Mouse (Mus musculus): ENCODE measurements around the gene Zbtb38. TPM values are rescaled to one million over a fixed set of nuclear protein-coding genes. Genes with fewer than 3 reads are reported as not detected.
A peak's percentile ranks its signal among the peaks of the same experiment; 100 is the strongest.

Zbtb38 gene
- total RNA-seq, 2 experiments from 2014 or later, result 57.6 to 58.8 TPM

DNA sequence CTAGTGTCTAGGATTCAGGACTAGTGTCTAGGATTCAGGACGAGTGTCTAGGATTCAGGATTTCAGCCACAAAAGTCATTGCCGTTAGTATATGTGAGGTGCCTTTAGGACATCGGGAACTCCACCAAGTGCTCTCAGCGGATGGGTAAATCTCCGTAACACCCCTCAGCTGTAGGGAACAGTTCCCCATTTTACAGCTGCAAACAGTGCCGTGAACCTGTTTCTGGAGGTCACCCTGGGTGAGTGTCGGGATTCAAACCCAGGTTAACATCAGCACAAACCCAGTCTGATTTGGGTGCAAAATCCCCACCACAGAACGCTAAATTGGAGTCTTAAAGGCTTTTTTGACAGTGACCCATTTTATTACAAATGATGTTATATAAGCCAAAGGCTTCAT lies 34.2 kb downstream of the Zbtb38 start:
- no peak for DNase-seq (ENCODE audit: low spot score in 2 of 2)
- intact Hi-C loops (cut with DNase I), result no loop called here

GRCm38 (mm10) chr9:96717698-96718401 lies 34.8 kb downstream of the Zbtb38 start:
- intact Hi-C loops (cut with DNase I), result no loop called here

GRCm38 (mm10) chr9:96716735-96717444 lies 35.7 kb downstream of the Zbtb38 start:
- DNase-seq (ENCODE audit: low spot score in 2 of 2), result no peak
- intact Hi-C loops (cut with DNase I), result no loop called here

More at GRCm38 (mm10) chr9:96717698-96718401, 34.8 kb downstream of the Zbtb38 start:
- DNase-seq (ENCODE audit: low spot score in 2 of 2), result no peak

GRCm38 (mm10) chr9:96716136-96716535 lies 36.5 kb downstream of the Zbtb38 start:
- intact Hi-C loops (cut with DNase I), result no loop called here
- no peak for DNase-seq (ENCODE audit: low spot score in 2 of 2)

DNA sequence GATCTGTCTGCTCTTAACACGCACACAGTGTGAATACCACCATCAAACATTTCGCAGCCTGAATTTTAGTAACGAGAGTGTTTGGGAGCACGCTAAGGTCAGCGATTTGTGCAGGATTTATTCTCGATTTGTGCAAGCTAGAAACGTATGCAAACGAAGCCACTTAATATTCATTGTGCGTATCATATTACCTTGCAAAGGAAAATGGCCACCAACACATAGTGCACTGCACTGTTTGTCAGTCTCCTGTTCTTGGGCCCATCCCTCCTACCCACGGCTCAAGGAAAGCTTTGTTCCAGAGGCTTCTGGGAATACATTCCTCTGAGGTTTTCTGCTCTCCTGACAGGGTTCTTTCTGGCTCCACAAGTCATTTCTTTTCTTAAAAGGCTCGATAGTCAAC lies 37.5 kb downstream of the Zbtb38 start:
- intact Hi-C loops (cut with DNase I), result no loop called here
- no peak for DNase-seq (ENCODE audit: low spot score in 2 of 2)

- intact Hi-C loops (cut with DNase I), result no loop called here
- no peak for DNase-seq (ENCODE audit: low spot score in 2 of 2)
Observed at GRCm38 (mm10) chr9:96713472-96714390, 38.9 kb downstream of the Zbtb38 start.

DNA sequence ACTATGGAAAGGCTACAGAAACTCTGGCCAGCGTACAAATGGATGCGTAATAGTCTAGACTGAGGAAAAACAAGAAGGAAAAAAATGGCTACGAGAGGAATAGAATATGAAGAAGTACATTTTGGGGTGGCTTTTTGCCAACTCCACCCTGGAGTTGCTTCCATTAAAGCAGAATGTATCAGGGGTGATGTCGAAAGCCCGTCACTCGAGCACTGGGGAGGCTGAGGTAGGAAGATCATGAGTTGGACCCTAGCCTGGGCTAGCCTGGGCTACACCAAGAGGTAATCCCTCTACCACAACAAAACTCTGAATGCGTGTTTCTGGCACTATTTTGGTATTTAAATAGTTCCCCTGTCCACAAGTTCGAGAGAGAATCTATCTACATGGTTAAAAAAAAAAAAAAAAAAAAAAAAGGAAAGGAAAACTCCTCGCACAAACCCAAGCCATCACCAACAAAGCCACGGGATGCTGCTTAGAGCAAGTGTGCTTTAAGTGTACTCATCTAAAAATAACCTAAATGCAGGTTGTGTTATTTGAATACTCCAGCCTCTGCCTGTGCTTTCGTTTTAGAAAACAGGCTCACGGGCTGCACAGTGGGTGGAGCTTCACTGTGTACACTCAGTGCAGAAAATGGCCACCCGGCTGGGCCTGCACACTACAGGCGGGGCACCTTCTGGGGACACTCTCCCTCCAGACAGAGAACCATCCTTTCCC lies 39.7 kb downstream of the Zbtb38 start:
- intact Hi-C loops (cut with DNase I), result no loop called here

GRCm38 (mm10) chr9:96712045-96712444 lies 40.6 kb downstream of the Zbtb38 start:
- intact Hi-C loops (cut with DNase I), result no loop called here

More for the DNA sequence above, 39.7 kb downstream of the Zbtb38 start:
- DNase-seq (ENCODE audit: low spot score in 2 of 2), result no peak

GRCm38 (mm10) chr9:96710241-96710946 lies 42.2 kb downstream of the Zbtb38 start:
- intact Hi-C loops (cut with DNase I), result no loop called here
- no peak for DNase-seq (ENCODE audit: low spot score in 2 of 2)

More at GRCm38 (mm10) chr9:96712045-96712444, 40.6 kb downstream of the Zbtb38 start:
- no peak for DNase-seq (ENCODE audit: low spot score in 2 of 2)

DNA sequence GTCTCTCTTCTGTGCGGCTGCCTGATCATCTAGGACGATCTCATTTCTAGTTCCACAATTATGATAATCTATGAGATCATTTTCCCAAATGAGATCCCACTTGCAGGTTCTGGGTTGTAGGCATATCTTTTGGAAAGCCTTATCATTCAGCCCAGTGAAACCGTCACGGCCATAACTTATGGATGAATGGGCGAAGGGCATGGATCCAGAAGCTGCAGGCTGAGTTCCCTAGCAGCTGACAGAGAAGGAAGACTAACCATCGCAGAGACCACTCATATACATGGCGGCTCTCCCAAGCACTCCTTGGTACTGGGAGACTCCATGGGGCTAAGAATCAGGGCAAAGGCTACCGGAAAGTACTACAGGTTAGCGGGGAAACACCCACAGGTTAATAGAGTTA lies 43.7 kb downstream of the Zbtb38 start:
- no peak for DNase-seq (ENCODE audit: low spot score in 2 of 2)
- intact Hi-C loops (cut with DNase I), result no loop called here

DNA sequence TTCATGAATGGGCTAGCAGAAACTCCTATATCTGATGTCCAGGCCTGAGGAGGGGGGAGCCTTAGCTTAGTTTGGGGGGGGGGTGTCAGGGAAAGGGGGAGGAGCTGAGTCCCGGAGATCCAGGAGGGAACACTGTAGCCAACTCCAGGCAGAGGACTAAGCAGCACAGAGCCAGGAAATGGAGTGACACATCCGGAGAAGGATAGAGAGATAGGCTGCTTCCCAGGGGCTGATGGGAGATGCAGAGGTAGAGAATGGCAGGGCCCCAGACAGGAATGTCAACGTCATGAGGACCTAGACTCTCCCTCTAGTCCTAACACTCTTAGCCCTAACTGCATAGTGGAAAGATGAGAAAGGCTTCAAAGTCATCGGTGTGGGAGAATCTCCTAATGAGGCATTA lies 44.7 kb downstream of the Zbtb38 start:
- intact Hi-C loops (cut with DNase I), result no loop called here

GRCm38 (mm10) chr9:96705576-96706285 lies 46.9 kb downstream of the Zbtb38 start:
- intact Hi-C loops (cut with DNase I), result no loop called here
- DNase-seq (ENCODE audit: low spot score in 2 of 2), result no peak

More for the DNA sequence above, 44.7 kb downstream of the Zbtb38 start:
- no peak for DNase-seq (ENCODE audit: low spot score in 2 of 2)

GRCm38 (mm10) chr9:96704935-96705334 lies 47.7 kb downstream of the Zbtb38 start:
- intact Hi-C loops (cut with DNase I), result no loop called here
- DNase-seq (ENCODE audit: low spot score in 2 of 2), result no peak

DNA sequence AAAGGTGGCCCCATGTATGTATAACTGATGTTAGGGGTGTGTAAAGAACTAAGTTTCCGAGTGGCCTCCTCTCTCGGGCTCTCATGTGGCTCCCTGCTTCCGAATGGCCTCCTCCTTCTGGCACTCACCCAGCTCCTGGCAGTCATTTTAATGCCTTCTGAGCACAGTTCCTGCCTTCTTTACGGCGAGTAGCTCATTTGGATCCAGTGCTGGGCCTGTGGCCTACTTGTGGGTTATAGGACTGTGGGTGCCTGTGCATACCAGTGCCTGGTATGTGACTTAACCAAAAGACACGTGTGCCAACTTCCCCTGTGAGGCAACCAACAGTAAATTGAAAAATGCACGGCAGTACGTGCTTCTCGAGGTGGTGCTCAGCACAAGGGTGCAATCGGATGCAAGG lies 50.7 kb downstream of the Zbtb38 start:
- intact Hi-C loops (cut with DNase I), result no loop called here
- DNase-seq (ENCODE audit: low spot score in 2 of 2), result no peak

GRCm38 (mm10) chr9:96699276-96700035 lies 53.2 kb downstream of the Zbtb38 start:
- DNase-seq (ENCODE audit: low spot score in 2 of 2), result no peak
- intact Hi-C loops (cut with DNase I), result no loop called here

DNA sequence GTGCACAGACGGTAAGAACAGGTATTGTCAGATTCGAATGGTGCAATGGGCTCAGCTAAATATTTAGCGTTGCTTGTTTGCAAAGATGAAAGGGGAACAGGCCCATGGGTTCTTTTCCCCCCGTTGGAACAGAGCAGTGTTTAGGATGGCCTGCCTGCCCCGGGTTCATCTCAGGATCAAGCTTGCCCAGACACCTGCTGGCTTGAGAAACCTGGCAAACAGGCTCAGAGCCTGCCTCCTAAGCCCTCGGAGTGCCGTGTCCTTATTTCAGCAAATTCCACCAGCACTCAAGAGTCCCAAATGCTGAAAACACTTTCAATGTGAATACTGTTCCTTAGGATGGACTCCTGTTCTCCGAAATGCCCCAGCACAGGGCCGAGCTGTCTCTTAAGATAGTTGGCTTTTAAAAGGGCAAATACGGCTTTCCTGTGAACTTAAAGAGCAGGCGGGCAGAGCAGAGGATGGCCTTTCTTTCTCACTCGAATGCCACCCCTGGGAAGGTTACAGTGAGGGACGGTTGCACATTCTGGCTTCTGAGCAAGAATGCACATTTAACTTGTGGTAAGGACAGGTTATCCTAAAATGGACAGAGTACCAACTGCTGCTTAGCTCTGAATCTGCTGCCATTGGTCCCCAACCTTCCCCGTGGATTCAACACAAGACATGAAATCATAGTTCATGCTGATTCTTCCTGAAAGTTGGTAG lies 55.7 kb downstream of the Zbtb38 start:
- intact Hi-C loops (cut with DNase I), result no loop called here

GRCm38 (mm10) chr9:96696141-96696561 lies 56.5 kb downstream of the Zbtb38 start:
- peak; percentile 78 to 93 for DNase-seq (ENCODE audit: low spot score in 2 of 2)
- intact Hi-C loops (cut with DNase I), result no loop called here

More for the DNA sequence above, 55.7 kb downstream of the Zbtb38 start:
- DNase-seq (ENCODE audit: low spot score in 2 of 2), result no peak
